Mouse (Mus musculus) left cerebral cortex, adult 9 months (tissue): ENCODE measurements around the gene Tmc8.
A peak's percentile ranks its signal among the peaks of the same experiment; 100 is the strongest.
"Not testable (repeated sequence)": the region's sequence is repeated elsewhere in the genome, so short reads cannot be mapped to it uniquely, and the experiment has no call there.

ENCODE experiments used
- DNase-seq, 2 experiments: peaks; one replicate each; pipeline ENCODE4 v3.0.0; 2022; ENCODE audit warnings: low spot score in 2 of 2

The Tmc8 gene

GRCm38 (mm10) chr11:117796954-117797353 lies 15.1 kb downstream of the Tmc8 start:
- DNase-seq = no peak

GRCm38 (mm10) chr11:117797511-117798159 lies 15.8 kb downstream of the Tmc8 start, which contains the start of gene 6030468B19Rik:
Gene 6030468B19Rik (plus strand): TSS chr11:117797660.
- no peak for DNase-seq

- no peak for DNase-seq
These were observed 16.3 kb downstream of the Tmc8 start for GRCm38 (mm10) chr11:117798160-117798541.

- DNase-seq = no peak
These were observed 17.3 kb downstream of the Tmc8 start for GRCm38 (mm10) chr11:117799174-117799573.

GRCm38 (mm10) chr11:117800038-117800437 lies 18.2 kb downstream of the Tmc8 start:
- DNase-seq = no peak

- DNase-seq = no peak
These were observed 19.8 kb downstream of the Tmc8 start for GRCm38 (mm10) chr11:117801650-117802049.

GRCm38 (mm10) chr11:117803166-117803688 lies 21.4 kb downstream of the Tmc8 start:
- DNase-seq = no peak

- DNase-seq = no peak
These were observed 24.9 kb downstream of the Tmc8 start for GRCm38 (mm10) chr11:117806781-117807180.

GRCm38 (mm10) chr11:117809407-117810311 lies 27.8 kb downstream of the Tmc8 start, which contains the start of the genes Gm20708 and Syngr2:
Gene Gm20708 (plus strand): TSS chr11:117809668.
Gene Syngr2 (plus strand): TSS chr11:117809668.
- no peak for DNase-seq

GRCm38 (mm10) chr11:117810401-117811046 lies 28.6 kb downstream of the Tmc8 start:
- peak in 1 of 2 experiments; percentile 70 for DNase-seq

- no peak for DNase-seq
These were observed 32.0 kb downstream of the Tmc8 start for GRCm38 (mm10) chr11:117813867-117814266.

GRCm38 (mm10) chr11:117814704-117815366 lies 33.0 kb downstream of the Tmc8 start:
- DNase-seq = no peak

- not testable (repeated sequence) for DNase-seq
These were observed 34.0 kb downstream of the Tmc8 start for GRCm38 (mm10) chr11:117815850-117816249.

GRCm38 (mm10) chr11:117816389-117816996 lies 34.6 kb downstream of the Tmc8 start:
- no peak for DNase-seq

GRCm38 (mm10) chr11:117819095-117819494 lies 37.2 kb downstream of the Tmc8 start:
- no peak for DNase-seq

GRCm38 (mm10) chr11:117820173-117820572 lies 38.3 kb downstream of the Tmc8 start:
- DNase-seq = no peak

GRCm38 (mm10) chr11:117821868-117822267 lies 40.0 kb downstream of the Tmc8 start:
- DNase-seq = no peak

- DNase-seq = no peak
These were observed 40.9 kb downstream of the Tmc8 start for GRCm38 (mm10) chr11:117822728-117823241.

GRCm38 (mm10) chr11:117823411-117823810 lies 41.5 kb downstream of the Tmc8 start:
- DNase-seq = no peak

- DNase-seq = peak; percentile 42 to 84
These were observed 42.4 kb downstream of the Tmc8 start for GRCm38 (mm10) chr11:117824060-117824969.
